11 mouse cellular contexts compared by ENCODE assay signal in the genomic region with DNA sequence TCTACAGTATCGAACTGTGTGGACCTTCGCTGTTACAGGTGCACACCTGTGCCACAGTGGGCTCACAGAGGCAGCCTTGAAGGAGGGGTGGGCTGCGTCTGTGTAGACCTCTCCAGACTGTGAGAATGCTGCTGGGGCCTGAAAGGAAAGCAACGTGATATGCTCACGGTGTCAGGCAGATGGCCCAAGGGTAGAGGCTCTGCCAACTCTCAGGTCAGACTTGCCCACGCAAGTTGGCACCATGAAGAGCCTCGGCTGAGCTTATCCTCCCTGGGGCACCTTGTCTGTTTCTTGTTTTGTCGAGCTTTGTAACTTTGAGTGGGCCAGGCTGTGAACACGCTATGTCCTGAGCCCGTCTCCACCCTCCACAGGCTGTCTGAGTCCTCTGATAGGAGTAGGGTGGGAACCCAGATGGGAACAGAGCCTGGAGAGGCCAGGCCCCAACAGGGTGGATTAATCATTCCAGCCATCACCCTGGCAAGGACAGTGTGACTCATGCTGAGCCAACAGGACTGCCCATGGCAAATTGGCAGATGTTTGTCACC.
"Had no signal": no experiment of that assay in that cellular context is flagged by ENCODE, and none has a peak within 500 bp of the region (broad histone marks: within the 10 kb centered on the region; RNA-seq: fewer than 3 reads in every experiment).

No protein-coding gene starts in this region.

- H3K9ac ChIP-seq: liver, embryonic 15.5 days; midbrain, embryonic 13.5 days had no signal

- DNase-seq: kidney, postnatal 14 days; lung, adult 2 months; lung, postnatal 36 days; right cerebral cortex, adult 18-20 months; right cerebral cortex, postnatal 25 days; thymus, postnatal 14 days had no signal

- H3K4me2 ChIP-seq: liver, embryonic 11.5 days; liver, embryonic 15.5 days; midbrain, embryonic 13.5 days had no signal

- H3K36me3 ChIP-seq: limb, embryonic 10.5 days; liver, embryonic 15.5 days; midbrain, embryonic 13.5 days had no signal

- ATAC-seq: lung, postnatal 0 days; midbrain, embryonic 13.5 days had no signal

- H3K27ac ChIP-seq: limb, embryonic 10.5 days; liver, embryonic 15.5 days; midbrain, embryonic 13.5 days had no signal

- H3K4me3 ChIP-seq: limb, embryonic 10.5 days; liver, embryonic 15.5 days; midbrain, embryonic 13.5 days had no signal

- H3K9me3 ChIP-seq: limb, embryonic 10.5 days; liver, embryonic 15.5 days; midbrain, embryonic 13.5 days had no signal

- H3K27me3 ChIP-seq: liver, embryonic 15.5 days; midbrain, embryonic 13.5 days had no signal

- H3K4me1 ChIP-seq: liver, embryonic 15.5 days had no signal
